Mouse (Mus musculus) limb, embryonic 12.5 days (tissue): ENCODE measurements around the gene Ccdc9b. TPM values are rescaled to one million over a fixed set of nuclear protein-coding genes. Genes with fewer than 3 reads are reported as not detected.

Experiments
- ATAC-seq: fragments of 200-750 bp; cut with Nextera tagmentation; 2 replicates; pipeline ENCODE4 v1.8.0; 2017; ENCODE audit warnings: low read depth, moderate TSS enrichment; ENCODE audit not compliant: insufficient number of reproducible peaks, insufficient read depth, low FRiP score, low TSS enrichment
- H3K27ac ChIP-seq: fragments of 300-500 bp; sonication (generic); 2 replicates; pipeline ENCODE4 v1.5.1; 2016; ENCODE audit warnings: mild to moderate bottlenecking, moderate library complexity
- H3K27me3 ChIP-seq: fragments of 300-500 bp; sonication (generic); 2 replicates; pipeline ENCODE4 v1.6.1; 2016; ENCODE audit warnings: mild to moderate bottlenecking, moderate library complexity
- H3K36me3 ChIP-seq: fragments of 300-500 bp; sonication (generic); 2 replicates; pipeline ENCODE4 v1.6.1; 2016; ENCODE audit warnings: mild to moderate bottlenecking, moderate library complexity
- H3K4me1 ChIP-seq: fragments of 300-500 bp; sonication (generic); replicated peaks from 2 replicates; pipeline ENCODE4 v1.6.1; 2016
- H3K4me2 ChIP-seq: fragments of 300-500 bp; sonication (generic); 2 replicates; pipeline ENCODE4 v1.6.1; 2016; ENCODE audit warnings: mild to moderate bottlenecking, moderate library complexity
- H3K4me3 ChIP-seq: fragments of 300-500 bp; sonication (generic); replicated peaks from 2 replicates; pipeline ENCODE4 v1.5.1; 2016; ENCODE audit warnings: mild to moderate bottlenecking
- H3K9ac ChIP-seq: fragments of 300-500 bp; sonication (generic); replicated peaks from 2 replicates; pipeline ENCODE4 v1.6.1; 2016; ENCODE audit warnings: mild to moderate bottlenecking, moderate library complexity
- H3K9me3 ChIP-seq: fragments of 300-500 bp; sonication (generic); 2 replicates; pipeline ENCODE4 v1.6.1; 2016; ENCODE audit warnings: mild to moderate bottlenecking, moderate library complexity
- WGBS: fragments of 180-500 bp; shearing (Covaris S2); methylation state at CpG from one replicate; pipeline ENCODE4 v1.1.7; 2016; 5-methylcytosine and 5-hydroxymethylcytosine counted together
- polyA plus RNA-seq: library from polyadenylated mRNA; unstranded; fragments of >200 nt; fragmentation: Nextera tagmentation; extraction: Ambion mirVana; gene quantifications from 2 replicates; pipeline ENCODE4 v1.2.1, GENCODE M21; 2016

Ccdc9b gene
- polyA plus RNA-seq, 1 experiment from 2014 or later: 0.51 TPM

DNA sequence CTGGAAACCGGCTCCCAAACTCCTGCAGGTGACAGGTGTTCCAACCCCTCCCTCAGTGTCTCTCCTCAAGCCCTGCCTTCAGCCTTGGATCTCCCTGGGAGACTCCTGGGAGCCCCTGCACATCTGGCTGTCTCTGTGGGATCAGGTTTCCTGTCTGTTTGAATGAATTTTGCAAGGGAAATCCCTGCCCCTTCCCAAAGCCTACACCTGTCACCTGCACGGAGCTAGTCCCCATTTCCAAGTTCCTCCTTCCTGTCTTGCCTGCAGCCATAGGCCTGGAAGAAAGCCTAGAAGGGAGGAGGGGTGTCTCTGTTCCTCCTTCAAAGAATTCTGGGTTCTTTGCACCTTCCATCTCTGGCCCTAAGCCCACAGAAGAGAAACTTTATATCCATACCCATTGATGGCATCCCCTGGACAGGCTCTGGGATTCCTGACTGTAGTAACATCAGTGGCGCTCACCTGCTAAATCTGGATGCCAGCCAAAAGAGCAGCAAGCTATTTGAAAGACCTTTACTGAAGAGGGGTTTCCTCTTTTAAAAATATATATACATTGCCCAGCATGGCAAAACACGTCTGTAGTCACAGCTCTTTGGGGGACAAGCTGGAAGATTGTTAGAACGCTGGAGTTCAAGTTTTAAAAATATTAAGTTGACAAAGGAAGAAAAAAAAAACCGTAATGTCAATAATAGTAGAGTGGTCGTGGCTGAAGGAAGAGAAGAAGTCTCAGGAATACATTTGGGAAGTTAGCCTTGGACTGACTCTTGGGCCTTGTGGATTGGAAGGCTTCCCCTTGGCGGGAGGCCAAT lies 32.4 kb downstream of the Ccdc9b start:
- Histone ChIP-seq H3K9ac (no peak overlapping the region), H3K9me3 (no peaks in the 10 kb centered on the region), H3K27me3 (peaks cover 62% of the 10 kb centered on the region), H3K4me2 (no peak overlapping the region), H3K4me1 (peaks cover 23% of the 10 kb centered on the region), H3K4me3 (no peak overlapping the region), H3K36me3 (no peaks in the 10 kb centered on the region), H3K27ac (no peak overlapping the region)
- 28% methylated on average over 8 of the region's 8 CpGs for WGBS
- no peak for ATAC-seq

DNA sequence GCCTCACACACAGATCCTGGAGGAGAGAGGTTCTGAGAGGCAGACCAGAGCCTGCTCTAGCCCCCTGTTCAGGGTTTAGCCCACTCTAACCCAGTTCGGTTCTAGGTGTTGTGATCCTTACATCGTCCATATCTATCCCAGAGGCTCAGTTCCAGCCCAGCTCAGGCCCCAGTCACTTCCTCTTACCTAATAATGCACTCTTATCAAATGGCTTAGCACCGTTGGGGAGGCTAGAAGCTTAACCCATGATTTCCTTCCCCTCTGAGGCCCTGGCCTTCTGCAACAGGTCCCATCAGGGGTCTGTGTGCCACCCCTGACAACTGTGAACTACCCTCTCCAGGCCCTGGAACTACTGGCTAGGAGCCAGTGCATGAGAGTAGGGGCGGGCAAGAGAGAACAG lies 33.3 kb downstream of the Ccdc9b start:
- Histone ChIP-seq H3K4me2 (no peak overlapping the region), H3K27me3 (peaks cover 58% of the 10 kb centered on the region), H3K9me3 (no peaks in the 10 kb centered on the region), H3K27ac (no peak overlapping the region), H3K36me3 (no peaks in the 10 kb centered on the region), H3K9ac (no peak overlapping the region), H3K4me1 (peaks cover 23% of the 10 kb centered on the region), H3K4me3 (no peak overlapping the region)
- 42% methylated on average over 4 of the region's 4 CpGs for WGBS
- no peak for ATAC-seq

DNA sequence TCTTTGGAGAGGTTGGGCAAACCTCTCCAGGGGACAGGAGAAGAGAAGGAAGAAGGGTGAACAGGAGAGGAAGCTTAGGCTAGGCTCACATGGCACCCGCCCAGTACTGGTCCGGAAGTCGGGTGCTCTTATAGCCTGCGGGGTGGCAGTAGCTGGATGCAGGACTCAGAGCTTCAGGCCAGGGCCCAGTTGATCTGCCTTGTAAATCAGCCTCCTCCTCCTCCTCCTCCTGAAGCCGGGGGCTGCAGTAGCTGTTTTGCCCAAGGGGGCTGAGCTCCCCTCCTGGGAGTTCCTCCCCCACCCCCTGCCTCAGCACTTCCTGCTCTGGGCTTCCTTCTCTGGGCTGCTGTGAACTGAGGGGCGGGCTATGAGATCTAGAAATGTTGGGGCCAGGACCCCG lies 34.1 kb downstream of the Ccdc9b start, which contains the start of gene Plcb2:
Plcb2 (minus strand) TSS at position 102 of the 400 bp plus-strand sequence.
- Histone ChIP-seq H3K4me3 (no peak within 1 kb of the TSS), H3K36me3 (no peaks in the 10 kb centered on the region), H3K9me3 (no peaks in the 10 kb centered on the region), H3K4me1 (peaks cover 23% of the 10 kb centered on the region), H3K4me2 (peak within 1 kb of the TSS; percentile 34), H3K9ac (no peak within 1 kb of the TSS), H3K27me3 (peaks cover 62% of the 10 kb centered on the region), H3K27ac (no peak within 1 kb of the TSS)
- WGBS: 13% methylated on average over 7 of the region's 7 CpGs
- no peak for ATAC-seq

DNA sequence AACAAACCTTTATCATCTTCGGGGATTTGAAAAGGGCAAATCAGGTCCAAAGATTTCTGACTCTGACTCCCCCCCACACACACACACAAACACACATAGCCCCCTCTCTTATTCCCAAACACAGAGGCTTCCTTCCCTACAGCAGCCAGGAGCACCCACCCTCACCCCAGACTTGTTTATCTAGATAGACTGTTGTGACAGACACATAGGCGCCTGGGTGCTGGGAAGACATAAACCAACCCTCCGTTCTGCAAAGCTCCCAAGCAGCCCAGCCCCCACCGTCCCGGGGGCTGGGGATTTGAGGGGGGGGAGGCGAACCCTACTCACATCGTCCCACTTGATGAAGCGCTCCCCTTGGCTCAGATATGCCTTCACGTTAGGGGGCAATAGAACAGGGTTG lies 34.5 kb downstream of the Ccdc9b start:
- Histone ChIP-seq H3K4me3 (no peak overlapping the region), H3K4me1 (peaks cover 26% of the 10 kb centered on the region), H3K9me3 (no peaks in the 10 kb centered on the region), H3K9ac (no peak overlapping the region), H3K27ac (no peak overlapping the region), H3K27me3 (peaks cover 64% of the 10 kb centered on the region), H3K36me3 (no peaks in the 10 kb centered on the region), H3K4me2 (peak overlapping the region; percentile 34; the same call in 1 of the 2 replicates)
- no peak for ATAC-seq
- WGBS: 16% methylated on average over 9 of the region's 9 CpGs

DNA sequence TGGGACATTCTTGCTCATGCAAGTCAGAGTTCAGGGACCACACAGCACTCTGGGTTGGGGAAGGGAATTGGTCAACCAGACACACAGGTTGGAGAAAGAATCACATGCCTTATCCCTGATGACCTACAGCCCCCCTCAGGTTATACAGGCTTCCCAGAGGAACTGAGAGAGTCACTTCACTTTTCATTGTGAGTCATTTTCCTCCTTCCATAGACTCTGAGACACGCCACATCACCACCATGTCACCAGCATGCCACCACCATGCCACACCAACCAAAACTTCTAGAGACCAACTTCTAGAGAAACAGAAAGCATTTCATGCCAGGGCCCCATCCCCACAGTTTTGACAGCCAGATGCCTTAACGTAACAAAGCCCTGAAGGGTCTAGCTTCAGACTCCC lies 35.6 kb downstream of the Ccdc9b start:
- H3K27me3 ChIP-seq: peaks cover 58% of the 10 kb centered on the region
- no peak for ATAC-seq
- no peak overlapping the region for H3K4me3 ChIP-seq
- 87% methylated on average over 2 of the region's 2 CpGs for WGBS
- peaks cover 29% of the 10 kb centered on the region for H3K4me1 ChIP-seq
- H3K9me3 ChIP-seq: no peaks in the 10 kb centered on the region
- H3K4me2 ChIP-seq: no peak overlapping the region
- no peaks in the 10 kb centered on the region for H3K36me3 ChIP-seq
- H3K27ac ChIP-seq: no peak overlapping the region
- H3K9ac ChIP-seq: no peak overlapping the region

DNA sequence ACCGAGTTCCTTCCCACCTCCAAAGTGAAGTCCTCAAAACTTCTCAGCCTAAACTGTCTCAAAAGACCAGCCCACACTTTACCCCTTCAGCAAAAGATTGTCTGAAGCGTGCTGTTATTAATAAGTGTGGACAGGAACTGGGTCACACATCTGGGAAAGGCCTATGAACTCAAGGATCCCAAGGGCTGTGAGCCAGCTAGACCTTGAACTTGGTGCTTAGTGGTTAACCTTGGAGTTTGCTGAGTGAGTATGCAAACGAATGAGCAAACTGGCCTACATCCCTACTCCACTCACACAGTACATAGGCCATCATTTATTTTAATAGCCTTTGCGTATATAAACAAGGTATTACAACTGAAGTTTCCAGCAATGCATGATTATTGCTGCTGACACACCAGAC lies 37.0 kb downstream of the Ccdc9b start:
- no peak overlapping the region for H3K27ac ChIP-seq
- WGBS: 86% methylated on average over 4 of the region's 4 CpGs
- H3K4me1 ChIP-seq: peaks cover 29% of the 10 kb centered on the region
- H3K4me2 ChIP-seq: no peak overlapping the region
- peaks cover 49% of the 10 kb centered on the region for H3K27me3 ChIP-seq
- H3K9ac ChIP-seq: no peak overlapping the region
- H3K36me3 ChIP-seq: no peaks in the 10 kb centered on the region
- ATAC-seq: no peak
- no peak overlapping the region for H3K4me3 ChIP-seq
- no peaks in the 10 kb centered on the region for H3K9me3 ChIP-seq

DNA sequence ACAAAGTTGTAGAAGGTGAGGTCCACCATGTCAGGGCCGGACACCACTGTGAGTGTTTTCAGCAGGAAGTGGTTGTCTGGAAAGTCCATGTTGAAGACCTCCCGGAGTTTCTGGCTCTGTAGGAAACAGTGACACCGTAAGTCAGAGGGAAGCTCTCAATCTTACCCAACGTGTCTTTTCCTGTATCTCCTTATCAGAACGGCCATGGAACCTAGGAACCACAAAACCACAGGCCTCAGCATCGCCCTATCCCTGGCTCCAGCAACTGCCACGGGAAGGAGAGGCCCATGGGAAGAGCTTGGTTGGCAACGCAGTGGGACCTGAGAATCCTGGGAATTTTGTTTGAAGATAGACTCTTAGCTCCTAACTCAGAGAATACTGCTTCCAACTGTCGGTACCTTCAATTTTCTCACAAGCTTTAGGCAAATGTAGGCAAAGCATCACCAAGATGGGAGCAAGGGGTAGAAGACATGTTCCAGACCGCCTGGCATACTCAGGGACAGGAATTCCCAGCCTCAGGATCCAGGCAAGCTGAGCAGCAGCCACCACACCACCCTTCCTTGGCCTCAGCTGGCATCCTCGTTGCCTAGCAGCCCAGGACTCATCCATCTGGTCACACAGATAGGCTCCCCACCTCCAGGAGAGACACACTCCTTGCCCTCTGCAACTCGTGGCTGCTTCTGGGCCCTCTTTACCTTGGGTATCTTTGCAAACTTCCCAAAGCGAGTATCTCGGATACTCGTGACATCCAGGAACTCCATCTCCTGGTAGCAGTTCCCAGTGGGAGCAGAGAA lies 38.6 kb downstream of the Ccdc9b start:
- H3K36me3 ChIP-seq: no peaks in the 10 kb centered on the region
- no peak overlapping the region for H3K4me3 ChIP-seq
- no peak for ATAC-seq
- H3K9me3 ChIP-seq: no peaks in the 10 kb centered on the region
- 78% methylated on average over 15 of the region's 15 CpGs for WGBS
- H3K9ac ChIP-seq: no peak overlapping the region
- peaks cover 44% of the 10 kb centered on the region for H3K27me3 ChIP-seq
- H3K4me2 ChIP-seq: no peak overlapping the region
- H3K4me1 ChIP-seq: peaks cover 20% of the 10 kb centered on the region
- H3K27ac ChIP-seq: no peak overlapping the region

DNA sequence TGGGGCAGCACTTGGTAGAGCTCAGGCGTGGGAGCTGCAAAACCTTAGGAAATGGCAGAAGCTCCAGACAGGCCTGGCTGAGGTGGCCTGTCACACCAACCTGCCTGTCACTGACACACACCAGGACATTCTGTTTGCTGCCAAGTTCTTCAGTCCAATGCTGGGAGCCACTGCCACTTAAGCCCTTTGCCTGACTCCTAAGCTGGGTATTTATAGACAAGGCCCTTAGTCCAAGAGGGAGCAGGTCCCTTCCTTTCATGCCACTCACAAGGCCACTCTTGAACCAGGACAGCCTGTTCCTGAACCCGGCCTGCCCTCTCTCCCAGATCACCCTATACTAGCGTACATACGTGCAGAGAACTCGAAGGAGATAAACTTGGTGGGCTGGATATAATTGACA lies 45.8 kb downstream of the Ccdc9b start:
- no peak overlapping the region for H3K4me3 ChIP-seq
- no peaks in the 10 kb centered on the region for H3K9me3 ChIP-seq
- no peaks in the 10 kb centered on the region for H3K36me3 ChIP-seq
- H3K27ac ChIP-seq: no peak overlapping the region
- no peak overlapping the region for H3K9ac ChIP-seq
- H3K27me3 ChIP-seq: peaks cover 72% of the 10 kb centered on the region
- ATAC-seq: no peak
- WGBS: 87% methylated on average over 5 of the region's 5 CpGs
- H3K4me1 ChIP-seq: 0 out of 2 replicates have a peak, but pooled peaks cover 2% of the 10 kb centered on the region
- H3K4me2 ChIP-seq: no peak overlapping the region

DNA sequence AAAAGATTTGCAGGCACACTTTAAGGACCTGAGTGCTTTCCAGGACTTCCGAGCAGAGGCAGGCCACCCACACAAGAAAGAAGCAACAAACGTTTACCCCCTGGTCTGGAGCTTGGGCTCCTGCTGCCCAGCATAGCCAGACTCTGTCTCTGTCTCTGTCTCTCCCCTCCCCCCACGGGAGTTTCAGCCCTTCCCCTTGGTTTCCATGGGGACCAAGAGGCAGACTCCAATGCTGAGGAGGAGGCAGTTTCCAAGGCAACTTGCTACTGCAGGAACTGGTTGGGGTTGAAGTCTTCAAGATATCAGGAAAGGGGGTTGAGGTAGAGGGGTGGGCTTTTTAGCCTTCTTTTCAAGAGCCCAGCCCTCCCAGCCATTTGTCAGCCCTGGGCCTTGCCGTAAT lies 48.2 kb downstream of the Ccdc9b start:
- Histone ChIP-seq H3K4me1 (peaks cover 22% of the 10 kb centered on the region), H3K4me3 (no peak overlapping the region), H3K36me3 (no peaks in the 10 kb centered on the region), H3K27ac (no peak overlapping the region), H3K9me3 (no peaks in the 10 kb centered on the region), H3K27me3 (peaks cover 91% of the 10 kb centered on the region), H3K4me2 (no peak overlapping the region), H3K9ac (no peak overlapping the region)
- ATAC-seq: no peak
- 43% methylated on average over 4 of the region's 4 CpGs for WGBS

DNA sequence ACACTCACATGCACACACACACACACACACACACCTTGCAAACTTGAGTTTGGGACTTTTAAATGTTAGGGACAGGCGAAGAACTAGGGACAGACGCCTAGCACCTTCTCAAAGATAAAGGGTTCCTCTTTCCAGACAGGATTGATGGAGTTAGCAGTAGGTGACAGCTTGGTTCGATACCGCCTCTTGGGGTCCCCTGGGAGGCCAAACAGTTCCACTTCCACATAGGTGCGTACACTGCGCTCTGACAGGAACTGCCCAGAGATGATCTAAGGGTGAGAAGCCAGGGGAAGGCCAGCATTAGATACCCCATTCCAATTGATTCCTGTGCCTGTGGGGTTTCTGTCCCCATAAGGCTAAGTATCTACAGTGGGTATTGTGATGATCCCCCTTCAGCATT lies 48.8 kb downstream of the Ccdc9b start:
- Histone ChIP-seq H3K4me3 (no peak overlapping the region), H3K27ac (no peak overlapping the region), H3K4me1 (peaks cover 22% of the 10 kb centered on the region), H3K9ac (no peak overlapping the region), H3K4me2 (no peak overlapping the region), H3K27me3 (peaks cover 91% of the 10 kb centered on the region), H3K36me3 (no peaks in the 10 kb centered on the region), H3K9me3 (no peaks in the 10 kb centered on the region)
- WGBS: 89% methylated on average over 6 of the region's 6 CpGs
- ATAC-seq: no peak

DNA sequence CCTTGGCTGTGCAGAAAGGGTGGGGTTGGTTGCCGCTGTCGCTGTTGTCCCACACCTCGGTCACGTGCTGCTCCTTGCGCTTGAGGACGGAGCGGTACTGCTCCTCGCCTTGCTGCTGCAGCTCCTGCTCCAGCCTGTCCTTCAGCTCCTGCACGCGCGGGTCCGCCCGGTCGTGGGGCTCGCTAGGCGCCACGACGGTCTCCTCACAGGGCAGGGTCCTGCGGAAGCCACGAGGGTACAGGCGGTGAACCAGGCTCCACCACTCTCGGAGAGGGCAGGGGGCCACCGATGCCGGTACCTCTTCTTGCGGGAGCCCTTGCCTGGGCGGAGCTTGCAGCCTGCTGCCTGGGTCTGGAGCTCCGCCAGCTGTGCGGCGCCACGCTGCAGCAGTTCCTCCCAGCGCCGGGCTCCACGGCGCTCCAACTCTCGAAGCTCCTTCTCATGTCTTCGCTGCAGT lies 51.4 kb downstream of the Ccdc9b start:
- Histone ChIP-seq H3K36me3 (no peaks in the 10 kb centered on the region), H3K4me3 (peak overlapping the region; percentile 46), H3K4me2 (peak overlapping the region; percentile 92), H3K27ac (no peak overlapping the region), H3K9me3 (no peaks in the 10 kb centered on the region), H3K4me1 (peaks cover 27% of the 10 kb centered on the region), H3K27me3 (peaks cover 99% of the 10 kb centered on the region), H3K9ac (peak overlapping the region; percentile 50)
- ATAC-seq: peak; percentile 63
- WGBS: under 1% methylated on average over 36 of the region's 36 CpGs
